Mouse (Mus musculus) E14TG2a.4 (cell line): ENCODE data around the gene Gm21954.
A peak's percentile ranks its signal among the peaks of the same experiment; 100 is the strongest.

Experiments
- H3K27me3 ChIP-seq: 2 replicates; pipeline ENCODE4 v1.6.1; 2014; ENCODE audit warnings: low read length, control low read depth; ENCODE audit not compliant: insufficient read depth
- H3K36me3 ChIP-seq: 2 replicates; pipeline ENCODE4 v1.6.1; 2014; ENCODE audit warnings: low read length, control low read depth; ENCODE audit not compliant: insufficient read depth
- H3K4me1 ChIP-seq: replicated peaks from 2 replicates; pipeline ENCODE4 v1.6.1; 2014; ENCODE audit warnings: low read depth, low read length, control low read depth
- H3K4me3 ChIP-seq: replicated peaks from 2 replicates; pipeline ENCODE4 v1.5.1; 2014; ENCODE audit warnings: mild to moderate bottlenecking, low read length
- H3K9me3 ChIP-seq: 2 replicates; pipeline ENCODE4 v1.6.1; 2014; ENCODE audit warnings: low read length, control low read depth
- CTCF ChIP-seq: conservative IDR thresholded peaks from 2 replicates; pipeline ENCODE4 v1.5.1; 2014; ENCODE audit warnings: low read length
- NANOG ChIP-seq: IDR thresholded peaks from 2 replicates; pipeline ENCODE4 v1.6.1; 2014; ENCODE audit warnings: borderline replicate concordance, low read length, mixed read lengths
- POU5F1 ChIP-seq: IDR thresholded peaks from 2 replicates; pipeline ENCODE4 v1.6.1; 2014; ENCODE audit warnings: low read length, borderline replicate concordance

Gene Gm21954

DNA sequence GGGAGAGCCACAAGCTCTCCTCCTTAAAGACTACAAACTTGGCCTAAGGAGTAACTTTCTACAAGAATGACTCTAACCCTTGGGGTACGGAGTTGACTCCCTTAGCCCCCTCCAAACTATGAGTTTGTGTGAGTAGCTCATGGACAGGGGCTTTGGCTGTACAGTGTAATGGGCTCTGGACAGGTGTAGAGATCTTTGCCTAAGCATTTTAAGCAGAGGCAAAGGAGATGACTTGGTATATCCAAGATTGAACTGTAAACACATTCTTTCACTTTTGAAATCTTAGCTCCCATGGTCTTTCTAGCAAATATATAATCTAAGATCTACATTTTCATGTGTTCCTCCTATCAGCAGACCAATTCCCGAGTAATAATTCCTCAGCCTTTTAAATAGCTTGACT, at the start of gene Gm21954:
Gene Gm21954, minus strand, starts transcription at position 101 of the 400 bp plus-strand sequence.
- Histone ChIP-seq H3K4me3 (no peak within 1 kb of the TSS), H3K9me3 (no peaks in the 10 kb centered on the region), H3K4me1 (no peaks in the 10 kb centered on the region), H3K36me3 (no peaks in the 10 kb centered on the region), H3K27me3 (no peaks in the 10 kb centered on the region)
- TF ChIP-seq NANOG, result no peak
- no peak for TF ChIP-seq POU5F1
- no peak for TF ChIP-seq CTCF

GRCm38 (mm10) chr3:55521776-55522175, 49.8 kb upstream of the Gm21954 start:
- Histone ChIP-seq H3K4me1 (no peaks in the 10 kb centered on the region; the same call in 1 of the 2 replicates), H3K36me3 (no peaks in the 10 kb centered on the region), H3K4me3 (no peak overlapping the region), H3K27me3 (peaks cover 4% of the 10 kb centered on the region; the same call in 1 of the 2 replicates), H3K9me3 (no peaks in the 10 kb centered on the region)
- TF ChIP-seq NANOG (no peak), CTCF (no peak), POU5F1 (no peak)

GRCm38 (mm10) chr3:55520240-55521180, 48.5 kb upstream of the Gm21954 start:
- H3K4me3 ChIP-seq, result no peak overlapping the region
- no peaks in the 10 kb centered on the region; the same call in 1 of the 2 replicates for H3K4me1 ChIP-seq
- peaks cover 4% of the 10 kb centered on the region; the same call in 1 of the 2 replicates for H3K27me3 ChIP-seq
- no peaks in the 10 kb centered on the region for H3K36me3 ChIP-seq
- TF ChIP-seq CTCF (peak; percentile 69), POU5F1 (no peak), NANOG (no peak)
- no peaks in the 10 kb centered on the region for H3K9me3 ChIP-seq

GRCm38 (mm10) chr3:55517454-55518014, 45.5 kb upstream of the Gm21954 start:
- no peaks in the 10 kb centered on the region for H3K36me3 ChIP-seq
- H3K4me1 ChIP-seq, result no peaks in the 10 kb centered on the region
- no peak overlapping the region for H3K4me3 ChIP-seq
- H3K27me3 ChIP-seq, result peaks cover 4% of the 10 kb centered on the region; the same call in 1 of the 2 replicates
- H3K9me3 ChIP-seq, result no peaks in the 10 kb centered on the region
- TF ChIP-seq CTCF (no peak), POU5F1 (no peak), NANOG (no peak)

GRCm38 (mm10) chr3:55515966-55516365, 44.0 kb upstream of the Gm21954 start:
- Histone ChIP-seq H3K27me3 (peaks cover 4% of the 10 kb centered on the region; the same call in 1 of the 2 replicates), H3K9me3 (no peaks in the 10 kb centered on the region), H3K36me3 (no peaks in the 10 kb centered on the region), H3K4me1 (no peaks in the 10 kb centered on the region), H3K4me3 (no peak overlapping the region)
- TF ChIP-seq NANOG (no peak), POU5F1 (no peak), CTCF (no peak)

- Histone ChIP-seq H3K4me3 (no peak overlapping the region), H3K4me1 (no peaks in the 10 kb centered on the region), H3K36me3 (no peaks in the 10 kb centered on the region), H3K9me3 (no peaks in the 10 kb centered on the region), H3K27me3 (no peaks in the 10 kb centered on the region)
- TF ChIP-seq POU5F1 (no peak), CTCF (no peak), NANOG (no peak)
These were observed 39.6 kb upstream of the Gm21954 start for GRCm38 (mm10) chr3:55511658-55512057.

- Histone ChIP-seq H3K4me1 (no peaks in the 10 kb centered on the region), H3K9me3 (no peaks in the 10 kb centered on the region), H3K36me3 (no peaks in the 10 kb centered on the region), H3K4me3 (no peak overlapping the region), H3K27me3 (no peaks in the 10 kb centered on the region)
- TF ChIP-seq NANOG (no peak), POU5F1 (no peak), CTCF (no peak)
These were observed 38.2 kb upstream of the Gm21954 start for GRCm38 (mm10) chr3:55510198-55510597.

GRCm38 (mm10) chr3:55499298-55499697, 27.3 kb upstream of the Gm21954 start:
- no peak overlapping the region for H3K4me3 ChIP-seq
- H3K27me3 ChIP-seq, result no peaks in the 10 kb centered on the region
- no peaks in the 10 kb centered on the region for H3K4me1 ChIP-seq
- no peak for TF ChIP-seq NANOG
- TF ChIP-seq CTCF, result no peak
- TF ChIP-seq POU5F1, result no peak
- no peaks in the 10 kb centered on the region for H3K9me3 ChIP-seq
- no peaks in the 10 kb centered on the region for H3K36me3 ChIP-seq
